Mouse (Mus musculus): ENCODE results near the gene Mpp1.

GRCm38 (mm10) chrX:75155576-75156243 lies 24.9 kb upstream of the Mpp1 start:
- TF ChIP-seq CTCF (IDR thresholded peaks at IDR 0.05; ENCODE audit: low read depth, low read length) = no peak
- TF ChIP-seq EP300 (IDR thresholded peaks at IDR 0.05; ENCODE audit: insufficient read depth, low read depth, low read length) = no peak
